Mouse (Mus musculus): Measurements from ENCODE around the gene Plin4. TPM values are rescaled to one million over a fixed set of nuclear protein-coding genes. Genes with fewer than 3 reads are reported as not detected.

The Plin4 gene
- polyA plus RNA-seq, 1 experiment from 2014 or later: 0.10 TPM

DNA sequence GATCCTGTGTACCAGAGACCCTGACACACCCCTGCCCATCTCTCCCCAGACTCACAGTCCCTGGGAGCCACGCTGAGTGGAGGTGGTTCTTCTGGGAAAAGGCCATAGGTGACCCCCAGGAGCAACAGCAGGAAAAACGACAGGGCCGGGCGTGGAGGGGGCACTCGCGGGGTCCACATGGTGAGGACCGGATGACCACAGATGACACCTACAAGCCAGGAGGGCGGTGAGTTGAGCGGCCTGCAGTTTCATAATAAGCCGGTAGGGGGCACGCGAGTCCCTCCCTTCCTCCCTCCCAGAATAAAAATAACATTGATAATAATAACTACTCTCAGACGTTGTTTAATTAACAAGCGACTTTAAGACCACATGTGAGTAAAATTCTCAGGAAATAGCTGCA is 23.1 kb upstream of the Plin4 start:
- no peak overlapping the region; the same call in 1 of the 2 replicates for H3K4me2 ChIP-seq

GRCm38 (mm10) chr17:56131814-56132213 is 22.2 kb upstream of the Plin4 start:
- H3K4me2 ChIP-seq: no peak overlapping the region
- H3K27me3 ChIP-seq (ENCODE audit: control insufficient read depth, insufficient read depth, low read length): peaks cover 9% of the 10 kb centered on the region; the same call in 1 of the 2 replicates
- no peak overlapping the region for H3K9ac ChIP-seq (ENCODE audit: low read depth, low read length)
- no peak overlapping the region for H3K4me3 ChIP-seq (ENCODE audit: low read depth, low read length)
- H3K4me1 ChIP-seq (ENCODE audit: control insufficient read depth, insufficient read depth, low read length): peaks cover 9% of the 10 kb centered on the region
- WGBS (ENCODE audit: insufficient replicate concordance): 39% methylated on average over 7 of the region's 7 CpGs
- no peak overlapping the region for H3K27ac ChIP-seq (ENCODE audit: low read depth, low read length)
- H3K9me3 ChIP-seq (replicated peaks; ENCODE audit: control insufficient read depth, low read length): 0 out of 2 replicates have a peak, but pooled peaks cover 5% of the 10 kb centered on the region
- no peaks in the 10 kb centered on the region for H3K36me3 ChIP-seq (ENCODE audit: control insufficient read depth, insufficient read depth, low read length)
- ATAC-seq (replicated peaks; ENCODE audit: insufficient number of reproducible peaks, low FRiP score, low TSS enrichment): no peak; the same call in 1 of the 2 replicates

More for the DNA sequence above, 23.1 kb upstream of the Plin4 start:
- peaks cover 11% of the 10 kb centered on the region for H3K27me3 ChIP-seq (ENCODE audit: control insufficient read depth, insufficient read depth, low read length)
- H3K27ac ChIP-seq (ENCODE audit: low read depth, low read length): no peak overlapping the region
- 6% methylated on average over 14 of the region's 14 CpGs for WGBS (ENCODE audit: insufficient replicate concordance)
- H3K9me3 ChIP-seq (replicated peaks; ENCODE audit: control insufficient read depth, low read length): 0 out of 2 replicates have a peak, but pooled peaks cover 5% of the 10 kb centered on the region
- H3K4me1 ChIP-seq (ENCODE audit: control insufficient read depth, insufficient read depth, low read length): peaks cover 9% of the 10 kb centered on the region
- no peak for ATAC-seq (replicated peaks; ENCODE audit: insufficient number of reproducible peaks, low FRiP score, low TSS enrichment)
- H3K36me3 ChIP-seq (ENCODE audit: control insufficient read depth, insufficient read depth, low read length): no peaks in the 10 kb centered on the region
- H3K9ac ChIP-seq (ENCODE audit: low read depth, low read length): no peak overlapping the region
- no peak overlapping the region for H3K4me3 ChIP-seq (ENCODE audit: low read depth, low read length)

DNA sequence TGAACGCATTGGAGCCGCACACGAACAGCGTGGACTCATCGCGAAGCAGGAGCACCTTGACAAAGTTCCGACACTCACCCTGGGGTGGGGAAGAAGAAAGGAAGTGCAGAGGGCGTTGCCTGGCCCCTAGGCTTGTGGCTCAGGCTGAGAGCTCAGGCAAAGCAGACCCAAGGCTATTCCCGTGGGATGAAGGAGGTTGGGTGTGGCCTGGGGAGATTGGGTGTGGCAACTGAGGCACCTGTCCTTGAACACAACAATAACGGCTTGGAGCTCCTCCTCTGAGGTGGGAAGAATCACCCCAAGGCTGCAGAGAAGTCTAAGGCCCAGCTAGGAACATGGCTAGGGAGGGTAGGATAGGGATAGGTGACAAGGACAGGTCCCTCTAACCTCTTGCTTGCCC is 21.5 kb upstream of the Plin4 start:
- no peak for ATAC-seq (replicated peaks; ENCODE audit: insufficient number of reproducible peaks, low FRiP score, low TSS enrichment)
- Histone ChIP-seq H3K4me2 (no peak overlapping the region), H3K27me3 (ENCODE audit: control insufficient read depth, insufficient read depth, low read length) (peaks cover 9% of the 10 kb centered on the region), H3K36me3 (ENCODE audit: control insufficient read depth, insufficient read depth, low read length) (no peaks in the 10 kb centered on the region), H3K9ac (ENCODE audit: low read depth, low read length) (no peak overlapping the region), H3K9me3 (replicated peaks; ENCODE audit: control insufficient read depth, low read length) (0 out of 2 replicates have a peak, but pooled peaks cover 5% of the 10 kb centered on the region), H3K4me3 (ENCODE audit: low read depth, low read length) (no peak overlapping the region), H3K4me1 (ENCODE audit: control insufficient read depth, insufficient read depth, low read length) (peaks cover 9% of the 10 kb centered on the region), H3K27ac (ENCODE audit: low read depth, low read length) (no peak overlapping the region)
- 89% methylated on average over 10 of the region's 10 CpGs for WGBS (ENCODE audit: insufficient replicate concordance)

DNA sequence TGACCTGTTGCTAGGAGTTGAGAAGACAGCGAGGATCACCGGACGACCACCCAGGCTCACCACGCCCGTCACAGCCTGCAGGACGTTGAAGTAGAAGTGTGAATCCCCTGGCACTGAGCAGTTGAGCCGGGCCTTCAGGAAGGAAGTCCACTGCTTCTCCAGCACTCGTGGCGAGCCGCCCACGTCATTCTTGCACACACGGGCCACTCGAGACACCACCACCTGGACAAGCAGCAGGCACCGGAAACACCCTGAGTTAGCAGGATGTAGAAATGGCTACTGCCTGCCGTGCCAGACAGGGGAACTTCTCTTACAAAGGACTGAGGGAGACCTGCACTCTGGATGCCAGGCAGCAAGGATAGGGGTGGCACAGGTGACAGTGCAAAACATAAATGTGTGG is 18.6 kb upstream of the Plin4 start:
- ATAC-seq (replicated peaks; ENCODE audit: insufficient number of reproducible peaks, low FRiP score, low TSS enrichment): no peak

DNA sequence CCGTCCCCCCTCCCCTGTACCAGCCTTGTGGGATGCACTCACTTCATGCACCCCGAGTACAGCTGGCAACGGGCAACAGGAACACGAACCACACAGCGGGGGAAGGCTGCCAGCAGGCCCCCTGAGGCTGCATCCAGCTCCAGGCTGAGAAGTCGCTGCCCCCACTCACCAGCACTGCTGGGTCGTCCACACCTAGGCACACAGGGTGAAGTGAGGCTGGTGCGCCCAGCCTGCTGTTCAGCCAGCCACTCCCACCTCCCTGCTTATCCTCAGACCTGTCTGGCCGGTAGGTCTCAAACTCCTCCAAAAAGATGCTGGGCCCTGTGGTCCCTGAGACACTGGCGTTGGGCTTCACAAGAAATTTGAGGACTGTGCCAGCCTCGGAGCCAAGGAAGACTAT is 16.6 kb upstream of the Plin4 start:
- Histone ChIP-seq H3K4me2 (no peak overlapping the region), H3K4me1 (ENCODE audit: control insufficient read depth, insufficient read depth, low read length) (peaks cover 3% of the 10 kb centered on the region; the same call in 1 of the 2 replicates), H3K36me3 (ENCODE audit: control insufficient read depth, insufficient read depth, low read length) (no peaks in the 10 kb centered on the region), H3K4me3 (ENCODE audit: low read depth, low read length) (no peak overlapping the region), H3K9ac (ENCODE audit: low read depth, low read length) (no peak overlapping the region), H3K27ac (ENCODE audit: low read depth, low read length) (no peak overlapping the region), H3K9me3 (replicated peaks; ENCODE audit: control insufficient read depth, low read length) (peaks cover 14% of the 10 kb centered on the region; the same call in 1 of the 2 replicates), H3K27me3 (ENCODE audit: control insufficient read depth, insufficient read depth, low read length) (peaks cover 44% of the 10 kb centered on the region)
- 61% methylated on average over 11 of the region's 11 CpGs for WGBS (ENCODE audit: insufficient replicate concordance)
- no peak for ATAC-seq (replicated peaks; ENCODE audit: insufficient number of reproducible peaks, low FRiP score, low TSS enrichment)

More for the DNA sequence above, 18.6 kb upstream of the Plin4 start:
- 81% methylated on average over 15 of the region's 15 CpGs for WGBS (ENCODE audit: insufficient replicate concordance)
- H3K9me3 ChIP-seq (replicated peaks; ENCODE audit: control insufficient read depth, low read length): 0 out of 2 replicates have a peak, but pooled peaks cover 5% of the 10 kb centered on the region
- H3K27ac ChIP-seq (ENCODE audit: low read depth, low read length): no peak overlapping the region
- H3K9ac ChIP-seq (ENCODE audit: low read depth, low read length): no peak overlapping the region
- peaks cover 3% of the 10 kb centered on the region; the same call in 1 of the 2 replicates for H3K4me1 ChIP-seq (ENCODE audit: control insufficient read depth, insufficient read depth, low read length)
- H3K27me3 ChIP-seq (ENCODE audit: control insufficient read depth, insufficient read depth, low read length): peaks cover 24% of the 10 kb centered on the region
- H3K4me3 ChIP-seq (ENCODE audit: low read depth, low read length): no peak overlapping the region
- no peak overlapping the region for H3K4me2 ChIP-seq
- no peaks in the 10 kb centered on the region for H3K36me3 ChIP-seq (ENCODE audit: control insufficient read depth, insufficient read depth, low read length)

DNA sequence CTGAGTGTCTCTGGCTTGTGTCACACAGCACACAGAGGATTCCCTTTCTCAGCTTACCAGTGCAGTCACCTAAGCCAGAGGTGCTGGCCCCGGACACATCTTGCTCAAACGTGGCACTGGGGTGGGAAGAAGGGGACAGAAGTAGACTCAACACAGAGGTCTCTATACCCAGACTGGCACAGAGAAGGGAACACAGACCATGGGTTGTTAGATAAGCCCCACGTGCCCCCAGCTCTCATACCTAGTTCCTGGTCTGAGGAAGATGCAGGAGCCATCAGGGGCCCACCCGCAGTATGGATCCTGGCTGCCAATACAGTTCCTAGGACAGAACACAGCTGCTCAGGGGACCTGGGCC is 15.7 kb upstream of the Plin4 start:
- Histone ChIP-seq H3K4me2 (no peak overlapping the region), H3K4me1 (ENCODE audit: control insufficient read depth, insufficient read depth, low read length) (peaks cover 7% of the 10 kb centered on the region), H3K27ac (ENCODE audit: low read depth, low read length) (no peak overlapping the region), H3K36me3 (ENCODE audit: control insufficient read depth, insufficient read depth, low read length) (no peaks in the 10 kb centered on the region), H3K9ac (ENCODE audit: low read depth, low read length) (no peak overlapping the region), H3K4me3 (ENCODE audit: low read depth, low read length) (no peak overlapping the region), H3K9me3 (replicated peaks; ENCODE audit: control insufficient read depth, low read length) (peaks cover 11% of the 10 kb centered on the region; the same call in 1 of the 2 replicates), H3K27me3 (ENCODE audit: control insufficient read depth, insufficient read depth, low read length) (peaks cover 53% of the 10 kb centered on the region)
- WGBS (ENCODE audit: insufficient replicate concordance): 72% methylated on average over 4 of the region's 4 CpGs
- no peak for ATAC-seq (replicated peaks; ENCODE audit: insufficient number of reproducible peaks, low FRiP score, low TSS enrichment)

GRCm38 (mm10) chr17:56124377-56125275 is 15.0 kb upstream of the Plin4 start:
- peaks cover 60% of the 10 kb centered on the region for H3K27me3 ChIP-seq (ENCODE audit: control insufficient read depth, insufficient read depth, low read length)
- ATAC-seq (replicated peaks; ENCODE audit: insufficient number of reproducible peaks, low FRiP score, low TSS enrichment): no peak

DNA sequence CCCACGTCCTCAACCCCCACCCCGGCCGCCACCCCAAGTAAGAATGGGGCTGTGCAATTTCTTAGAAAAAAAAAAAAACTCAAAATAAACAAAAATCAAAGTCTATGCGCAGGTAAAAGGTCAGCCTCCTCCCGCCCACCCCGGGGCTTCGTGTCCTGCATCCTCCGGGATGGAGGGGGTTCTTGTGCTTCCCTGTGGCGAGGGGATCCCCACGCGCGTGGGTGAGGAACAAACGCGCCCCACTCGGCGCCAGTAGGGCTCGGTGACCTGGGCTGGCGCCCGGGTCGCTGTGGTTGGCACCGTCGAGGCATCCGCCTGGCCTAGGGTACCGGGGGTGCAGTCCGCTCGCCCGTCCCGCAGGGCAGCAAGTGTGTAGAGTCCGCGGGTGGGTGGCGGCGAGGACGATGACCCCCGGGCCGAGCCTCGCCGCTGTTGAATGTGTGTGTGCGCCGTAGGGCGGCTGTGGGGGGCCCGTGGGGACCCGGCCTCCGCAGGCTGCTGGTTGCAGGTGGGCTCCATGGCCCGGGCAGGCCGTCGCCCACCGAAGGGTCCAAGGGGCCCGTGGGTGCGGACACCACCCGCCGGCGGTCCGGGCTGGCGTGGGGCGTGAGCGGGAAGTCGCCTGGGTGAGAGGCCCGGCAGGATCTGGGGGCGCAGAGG is 14.2 kb upstream of the Plin4 start:
- WGBS (ENCODE audit: insufficient replicate concordance): 31% methylated on average over 59 of the region's 59 CpGs
- peak overlapping the region; percentile 47 for H3K4me3 ChIP-seq (ENCODE audit: low read depth, low read length)
- no peak overlapping the region for H3K27ac ChIP-seq (ENCODE audit: low read depth, low read length)
- peak overlapping the region; percentile 81 for H3K4me2 ChIP-seq
- peaks cover 11% of the 10 kb centered on the region; the same call in 1 of the 2 replicates for H3K9me3 ChIP-seq (replicated peaks; ENCODE audit: control insufficient read depth, low read length)
- H3K9ac ChIP-seq (ENCODE audit: low read depth, low read length): peak overlapping the region; percentile 59; the same call in 1 of the 2 replicates
- no peak for ATAC-seq (replicated peaks; ENCODE audit: insufficient number of reproducible peaks, low FRiP score, low TSS enrichment)
- H3K27me3 ChIP-seq (ENCODE audit: control insufficient read depth, insufficient read depth, low read length): peaks cover 68% of the 10 kb centered on the region
- peaks cover 18% of the 10 kb centered on the region for H3K4me1 ChIP-seq (ENCODE audit: control insufficient read depth, insufficient read depth, low read length)
- H3K36me3 ChIP-seq (ENCODE audit: control insufficient read depth, insufficient read depth, low read length): no peaks in the 10 kb centered on the region

More at GRCm38 (mm10) chr17:56124377-56125275, 15.0 kb upstream of the Plin4 start:
- Histone ChIP-seq H3K9ac (ENCODE audit: low read depth, low read length) (peak overlapping the region; percentile 59; the same call in 1 of the 2 replicates), H3K9me3 (replicated peaks; ENCODE audit: control insufficient read depth, low read length) (peaks cover 11% of the 10 kb centered on the region; the same call in 1 of the 2 replicates), H3K27ac (ENCODE audit: low read depth, low read length) (no peak overlapping the region), H3K4me3 (ENCODE audit: low read depth, low read length) (peak overlapping the region; percentile 47), H3K4me1 (ENCODE audit: control insufficient read depth, insufficient read depth, low read length) (peaks cover 13% of the 10 kb centered on the region), H3K4me2 (peak overlapping the region; percentile 81), H3K36me3 (ENCODE audit: control insufficient read depth, insufficient read depth, low read length) (no peaks in the 10 kb centered on the region)
- WGBS (ENCODE audit: insufficient replicate concordance): 5% methylated on average over 53 of the region's 59 CpGs
